Mouse (Mus musculus) spleen, embryonic (tissue): ENCODE data around the gene Mast1.

ENCODE experiments used
- CTCF ChIA-PET: fragments of 350-600 bp; sonication (Branson Sonifier 250); formaldehyde crosslinking; loops from one replicate; lab custom pipeline; 2022; lab: Charles Lee

Mast1 gene

GRCm38 (mm10) chr8:84889141-84889540 is 48.0 kb downstream of the Mast1 start:
- CTCF ChIA-PET = no interaction called here

GRCm38 (mm10) chr8:84888280-84888679 is 48.9 kb downstream of the Mast1 start:
- CTCF ChIA-PET = interaction anchor here (0.6 kb wide), 1 partner anchor 41 kb away, joined by 5 read pairs; no protein-coding TSS in a partner anchor

- CTCF ChIA-PET = no interaction called here
Observed at GRCm38 (mm10) chr8:84884728-84885127, 52.4 kb downstream of the Mast1 start.

- CTCF ChIA-PET = interaction anchor here (0.7 kb wide), 1 partner anchor 74 kb away, joined by 7 read pairs; no protein-coding TSS in a partner anchor
Observed at GRCm38 (mm10) chr8:84878915-84879314, 58.2 kb downstream of the Mast1 start.

- CTCF ChIA-PET = interaction anchor here (0.6 kb wide), 1 partner anchor 9 kb away, joined by 3 read pairs; no protein-coding TSS in a partner anchor
Observed at GRCm38 (mm10) chr8:84877297-84878035, 59.7 kb downstream of the Mast1 start.

- CTCF ChIA-PET = interaction anchor here (1.0 kb wide), 1 partner anchor 29 kb away, joined by 3 read pairs; no protein-coding TSS in a partner anchor
Observed at GRCm38 (mm10) chr8:84874339-84874738, 62.8 kb downstream of the Mast1 start.

- CTCF ChIA-PET = no interaction called here
Observed at GRCm38 (mm10) chr8:84873016-84873415, 64.1 kb downstream of the Mast1 start.

GRCm38 (mm10) chr8:84872309-84872965 is 64.7 kb downstream of the Mast1 start:
- CTCF ChIA-PET = interaction anchor here (1.0 to 1.6 kb wide), 6 partner anchors 10 to 117 kb away, joined by 3 to 5 read pairs (median 3); partner anchors contain the start of genes Calr and Klf1

GRCm38 (mm10) chr8:84871376-84872308 is 65.5 kb downstream of the Mast1 start, which contains the start of gene Syce2:
Gene Syce2, plus strand, starts transcription at chr8:84872111.
- CTCF ChIA-PET = interaction anchor here (0.6 to 1.6 kb wide), 9 partner anchors 9 to 259 kb away, joined by 3 to 8 read pairs (median 3); partner anchors contain the start of genes Calr and Klf1
